Mouse (Mus musculus): ENCODE measurements at regions not wholly inside any gene's neighbourhood (a gene's known extent, or its start where the extent isn't known, plus 50 kb on each side); places are given as distances from the start of the nearest gene placed in this dataset.

DNA sequence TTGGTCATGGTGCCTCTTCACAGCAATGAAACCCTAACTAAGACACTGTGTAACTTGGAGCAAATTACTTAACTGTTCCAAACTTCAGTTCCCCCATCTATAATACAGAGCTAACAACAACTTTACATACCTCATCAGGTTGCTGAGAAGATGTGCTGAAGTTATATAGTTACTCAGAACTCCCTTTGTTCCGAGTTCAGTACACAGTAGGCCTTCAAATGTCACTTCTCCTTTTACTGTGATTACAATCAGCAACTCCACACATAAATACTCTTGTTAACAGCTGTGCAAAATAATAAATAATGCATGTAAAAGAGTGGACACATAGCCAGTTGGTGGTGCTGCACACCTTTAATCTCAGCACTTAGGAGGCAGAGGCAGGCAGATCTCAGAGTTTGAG is 99.5 kb downstream of the Mrm1 start:
- TF ChIP-seq GATA1 (IDR thresholded peaks at IDR 0.05; ENCODE audit: low read length), result no peak

DNA sequence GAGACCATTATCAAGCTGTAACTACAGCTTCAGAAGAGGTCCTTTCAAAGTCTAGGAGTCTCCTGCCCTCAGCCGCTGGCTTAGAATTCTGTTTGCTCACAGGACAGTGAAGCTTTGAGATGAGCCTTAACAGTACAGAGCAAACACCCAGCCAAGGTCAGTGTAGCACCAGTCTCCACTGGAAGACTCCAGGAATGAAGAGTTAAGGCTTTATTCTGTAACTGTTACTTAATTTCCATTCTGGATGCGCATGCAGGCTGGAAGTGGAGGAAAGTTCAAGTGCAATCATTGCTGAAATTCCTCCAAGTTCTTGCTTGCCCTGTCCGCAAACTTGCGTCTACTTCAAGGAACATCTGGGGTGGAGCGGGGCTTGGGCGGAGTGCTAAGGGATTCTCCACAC is 106.6 kb downstream of the Mrm1 start:
- no peak for TF ChIP-seq GATA1 (IDR thresholded peaks at IDR 0.05; ENCODE audit: low read length)

DNA sequence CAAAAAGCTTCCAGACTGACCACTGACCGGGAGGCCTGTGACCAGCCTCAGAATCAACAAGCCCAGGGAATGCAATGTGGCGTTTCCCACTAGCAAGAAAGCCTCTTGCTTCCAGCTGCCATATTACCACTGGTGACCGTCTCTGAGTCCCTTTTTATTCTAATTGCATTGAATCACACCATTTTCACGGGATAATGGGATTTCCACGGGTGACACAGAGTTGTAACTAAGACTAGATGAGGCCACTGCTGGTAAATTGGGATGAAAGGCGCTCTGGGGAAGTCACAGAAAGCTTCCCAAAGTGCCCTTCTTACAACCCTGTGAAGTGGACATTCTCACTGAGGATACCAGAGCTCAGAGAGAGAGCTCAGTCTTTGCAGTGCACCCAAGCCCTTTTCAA is 107.4 kb downstream of the Mrm1 start:
- TF ChIP-seq GATA1 (IDR thresholded peaks at IDR 0.05; ENCODE audit: low read length), result no peak

DNA sequence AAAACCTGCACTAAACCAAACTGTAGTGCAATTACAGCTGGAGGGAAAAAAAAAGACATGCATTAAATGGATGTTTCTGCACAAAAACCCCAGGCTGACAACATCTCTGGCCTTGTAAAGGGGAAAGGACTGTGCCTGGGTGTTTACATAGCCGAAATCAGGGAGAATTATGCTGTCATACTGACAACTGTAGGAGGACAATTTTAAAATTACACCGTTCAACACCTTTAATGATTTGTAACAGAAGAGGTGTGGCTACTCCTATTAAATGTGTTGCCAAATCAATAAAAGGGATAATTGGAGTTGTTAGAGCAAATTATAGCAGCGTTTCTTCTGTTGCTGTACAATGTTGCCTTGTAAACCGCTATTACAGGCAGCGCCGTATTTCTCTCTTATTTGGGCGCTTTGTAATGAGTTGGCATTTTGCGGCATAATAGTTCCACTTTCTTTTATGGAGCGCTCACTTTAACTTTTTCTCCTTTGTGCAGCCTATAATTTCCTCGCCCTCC is 111.0 kb downstream of the Mrm1 start:
- TF ChIP-seq GATA1 (IDR thresholded peaks at IDR 0.05; ENCODE audit: low read length), result no peak

DNA sequence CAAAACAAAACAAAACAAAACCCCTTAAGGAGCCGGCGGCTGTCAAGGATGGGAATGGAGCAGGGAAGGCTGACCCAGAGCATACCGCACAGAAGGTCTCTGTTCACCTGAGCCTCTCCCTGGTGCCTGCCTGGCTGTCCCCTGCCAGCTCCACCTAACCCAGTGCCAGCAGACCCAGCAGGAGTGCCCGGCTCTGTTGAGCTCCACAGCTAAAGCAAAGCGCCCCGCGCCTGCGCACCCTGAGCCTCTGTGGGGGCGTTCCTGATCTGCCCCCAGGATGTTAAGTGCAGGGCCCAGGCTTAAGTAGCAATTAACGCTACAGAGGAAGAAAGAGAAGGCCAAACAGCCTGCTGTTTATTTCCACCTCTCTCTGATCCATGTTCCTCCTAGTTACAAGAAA is 111.5 kb downstream of the Mrm1 start:
- no peak for TF ChIP-seq GATA1 (IDR thresholded peaks at IDR 0.05; ENCODE audit: low read length)

DNA sequence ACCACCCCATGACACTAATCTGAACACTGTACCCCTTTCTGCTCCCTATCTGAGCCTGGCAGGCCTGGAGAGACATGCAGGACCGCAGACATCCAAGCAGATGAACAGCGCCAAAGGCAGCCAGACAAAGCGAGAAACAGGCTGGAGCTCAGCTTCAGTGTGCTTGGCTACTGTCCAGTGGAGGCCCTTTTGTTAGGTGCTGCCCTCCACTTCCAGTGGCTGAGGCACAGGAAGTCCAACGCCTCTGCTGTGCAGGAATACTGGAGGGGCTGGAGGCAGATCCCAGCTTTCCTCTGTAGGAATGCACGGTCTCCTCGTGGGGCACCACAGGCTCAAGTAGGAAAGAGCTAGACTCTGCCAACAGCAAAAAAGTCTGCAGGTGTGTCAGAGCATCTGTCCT is 112.6 kb downstream of the Mrm1 start:
- no peak for TF ChIP-seq GATA1 (IDR thresholded peaks at IDR 0.05; ENCODE audit: low read length)

DNA sequence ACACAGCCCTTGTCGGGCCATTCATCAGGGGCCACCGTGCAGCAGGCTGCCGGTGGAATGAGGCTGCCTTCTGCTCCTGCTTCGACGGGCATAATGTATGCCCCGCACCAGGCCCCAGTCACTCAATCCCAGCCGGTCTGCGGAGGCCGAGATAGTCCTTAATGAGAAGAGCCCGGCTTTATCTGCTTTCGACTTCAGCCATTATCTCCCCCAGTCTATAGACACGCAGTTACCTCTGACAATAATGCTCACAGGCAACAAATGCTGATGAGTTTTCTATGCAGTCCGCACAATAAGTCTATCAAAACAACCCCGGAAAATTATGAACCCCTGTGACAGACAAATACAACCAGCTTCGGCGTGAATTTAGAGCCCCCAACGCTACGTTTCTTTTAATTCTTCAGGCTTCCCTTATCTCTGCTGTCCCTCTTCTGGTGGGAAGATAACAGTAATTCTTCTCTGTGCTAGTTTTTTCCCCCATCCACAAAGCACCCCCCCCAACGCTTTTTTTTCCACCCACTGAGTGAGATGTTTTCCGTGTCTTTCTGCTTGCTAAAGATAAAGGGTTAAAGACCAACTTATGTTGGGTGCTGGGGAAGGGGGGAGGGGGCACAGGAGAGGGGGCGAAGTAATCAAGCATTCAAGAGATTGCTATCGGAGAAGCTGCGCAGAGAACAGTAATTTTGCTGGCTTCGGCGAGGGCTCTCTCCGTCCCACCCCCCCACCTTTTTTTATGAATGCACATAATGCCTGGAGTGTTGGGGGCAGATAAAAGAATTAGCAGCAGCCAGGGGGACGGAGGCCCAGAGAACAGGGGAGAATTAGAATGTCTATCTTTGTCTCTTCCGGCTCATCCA is 117.8 kb downstream of the Mrm1 start:
- peak; percentile 73 for TF ChIP-seq GATA1 (IDR thresholded peaks at IDR 0.05; ENCODE audit: low read length)

DNA sequence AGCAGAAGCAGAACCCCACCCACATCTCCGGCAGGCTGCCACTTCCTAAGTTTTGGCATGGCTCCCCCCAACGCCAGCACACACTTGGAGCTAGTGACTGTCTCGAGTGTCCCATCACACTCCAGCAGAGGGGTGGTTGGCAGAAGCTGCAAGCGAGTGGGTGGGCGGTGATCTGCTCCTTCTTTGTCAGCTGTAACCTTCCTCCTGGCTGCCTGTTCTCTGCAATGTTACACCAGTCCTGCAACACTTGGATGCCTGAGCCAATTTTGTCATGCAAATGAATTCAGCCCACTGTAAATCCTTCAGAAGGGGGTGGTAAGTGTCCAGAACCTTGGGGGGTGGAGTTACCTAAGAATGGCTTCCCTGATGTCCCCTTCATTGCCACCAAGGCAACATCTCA is 121.8 kb downstream of the Mrm1 start:
- no peak for TF ChIP-seq GATA1 (IDR thresholded peaks at IDR 0.05; ENCODE audit: low read length)

DNA sequence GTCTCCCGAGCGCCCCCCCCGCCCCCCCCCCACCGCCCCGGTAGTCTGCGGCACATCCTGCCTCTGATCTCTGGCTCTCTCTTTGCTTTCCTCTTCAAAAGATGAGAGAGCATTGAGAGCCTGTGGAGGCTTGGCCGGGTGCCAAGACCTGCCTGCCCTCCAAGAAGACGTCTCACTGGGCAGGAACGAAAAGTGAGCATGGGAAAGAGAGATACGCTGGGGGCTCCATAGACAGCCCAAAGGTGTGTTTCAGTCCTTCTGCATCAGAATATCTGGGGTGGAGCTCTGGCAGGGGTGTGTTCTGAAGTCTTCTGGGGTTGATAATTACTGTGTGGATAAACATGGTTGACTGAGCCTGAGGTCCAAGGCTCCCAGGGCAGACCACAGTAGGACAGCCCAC is 126.7 kb downstream of the Mrm1 start:
- TF ChIP-seq GATA1 (IDR thresholded peaks at IDR 0.05; ENCODE audit: low read length), result no peak

DNA sequence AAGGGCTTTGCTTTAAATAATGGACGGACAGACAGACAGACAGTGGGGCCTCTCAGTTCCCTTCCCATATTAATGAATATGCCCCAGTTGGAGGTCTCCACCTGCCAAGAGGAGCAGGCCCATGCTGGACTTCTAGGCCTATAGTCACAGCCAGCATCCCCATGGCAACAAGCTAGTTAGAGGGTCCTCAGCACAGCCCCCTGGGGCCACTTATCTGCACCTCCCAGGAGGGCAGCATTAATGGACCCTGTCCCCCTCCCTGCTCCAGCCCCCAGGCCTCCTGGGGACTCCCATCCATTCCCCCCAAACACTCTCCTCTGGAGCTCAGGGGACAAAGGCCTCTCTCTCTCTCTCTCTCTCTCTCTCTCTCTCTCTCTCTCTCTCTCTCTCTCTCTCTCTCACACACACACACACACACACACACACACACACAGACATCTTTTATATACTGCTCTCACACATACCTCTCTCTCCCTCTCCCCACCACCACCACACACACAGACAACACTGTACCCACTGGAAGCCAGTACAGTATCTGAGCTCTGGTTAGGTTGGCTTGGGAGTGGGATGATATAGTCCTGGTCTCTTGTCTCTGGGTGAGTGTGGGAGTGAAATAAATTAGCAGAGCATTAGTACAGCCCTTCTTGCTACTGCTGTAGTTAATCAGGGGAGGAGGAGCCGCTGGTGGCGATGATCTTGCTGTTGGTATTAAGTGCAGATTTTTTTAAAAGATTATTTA is 127.7 kb downstream of the Mrm1 start:
- no peak for TF ChIP-seq GATA1 (IDR thresholded peaks at IDR 0.05; ENCODE audit: low read length)

DNA sequence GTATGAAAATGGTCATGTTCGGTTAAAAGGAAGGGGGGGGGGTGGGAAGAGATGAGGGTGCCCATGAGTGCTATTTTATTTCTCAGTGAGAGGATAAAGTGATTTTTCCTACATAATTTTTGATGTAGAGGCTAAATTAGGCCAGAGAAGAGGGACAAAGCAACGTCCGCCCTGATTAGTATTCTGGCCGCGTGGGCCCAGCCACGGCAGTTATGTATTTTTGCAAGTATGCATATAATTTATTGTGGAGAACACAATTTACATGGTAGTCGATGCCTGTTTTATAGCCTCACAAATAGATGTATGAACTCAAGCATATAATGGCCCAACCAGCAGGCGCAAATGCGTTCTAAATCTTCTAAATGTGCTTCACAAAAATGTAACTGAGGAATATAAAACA is 132.8 kb downstream of the Mrm1 start:
- no peak for TF ChIP-seq GATA1 (IDR thresholded peaks at IDR 0.05; ENCODE audit: low read length)

DNA sequence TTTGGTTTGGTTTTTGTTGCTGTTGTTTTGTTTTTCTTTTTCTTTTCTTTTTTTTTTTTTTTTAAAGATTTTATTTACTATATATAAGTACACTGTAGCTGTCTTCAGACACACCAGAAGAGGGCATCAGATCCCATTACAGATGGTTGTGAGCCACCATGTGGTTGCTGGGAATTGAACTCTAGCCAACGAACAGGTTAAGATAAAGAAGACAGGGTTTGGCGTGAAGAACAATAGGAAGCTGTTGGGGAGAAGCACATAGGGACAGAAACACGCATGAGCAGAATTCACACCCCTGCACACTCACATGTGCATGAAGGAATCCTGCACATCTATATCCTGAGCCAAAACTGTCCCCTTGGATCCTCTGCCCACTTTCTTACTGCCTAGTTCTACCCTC is 135.0 kb downstream of the Mrm1 start:
- TF ChIP-seq GATA1 (IDR thresholded peaks at IDR 0.05; ENCODE audit: low read length), result no peak

DNA sequence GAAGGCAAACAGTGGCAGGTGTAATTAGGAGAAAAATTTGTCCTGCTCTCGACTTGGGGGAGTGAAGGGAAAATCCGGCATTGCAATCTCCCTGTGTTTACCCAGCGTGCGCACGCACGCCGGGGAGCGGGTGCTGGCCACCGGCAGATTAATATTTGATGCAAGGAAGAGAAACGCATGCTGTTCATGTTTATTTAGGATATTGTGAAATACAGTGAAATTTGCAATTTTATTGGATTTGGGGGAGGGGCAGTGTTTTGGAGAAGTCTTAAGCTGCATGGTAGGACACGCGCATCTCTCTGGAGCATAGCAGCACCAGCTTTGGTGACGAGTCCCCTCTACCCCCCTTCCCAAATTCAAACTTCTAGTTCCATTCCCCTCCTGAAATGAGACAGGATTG is 136.4 kb downstream of the Mrm1 start:
- no peak for TF ChIP-seq GATA1 (IDR thresholded peaks at IDR 0.05; ENCODE audit: low read length)

DNA sequence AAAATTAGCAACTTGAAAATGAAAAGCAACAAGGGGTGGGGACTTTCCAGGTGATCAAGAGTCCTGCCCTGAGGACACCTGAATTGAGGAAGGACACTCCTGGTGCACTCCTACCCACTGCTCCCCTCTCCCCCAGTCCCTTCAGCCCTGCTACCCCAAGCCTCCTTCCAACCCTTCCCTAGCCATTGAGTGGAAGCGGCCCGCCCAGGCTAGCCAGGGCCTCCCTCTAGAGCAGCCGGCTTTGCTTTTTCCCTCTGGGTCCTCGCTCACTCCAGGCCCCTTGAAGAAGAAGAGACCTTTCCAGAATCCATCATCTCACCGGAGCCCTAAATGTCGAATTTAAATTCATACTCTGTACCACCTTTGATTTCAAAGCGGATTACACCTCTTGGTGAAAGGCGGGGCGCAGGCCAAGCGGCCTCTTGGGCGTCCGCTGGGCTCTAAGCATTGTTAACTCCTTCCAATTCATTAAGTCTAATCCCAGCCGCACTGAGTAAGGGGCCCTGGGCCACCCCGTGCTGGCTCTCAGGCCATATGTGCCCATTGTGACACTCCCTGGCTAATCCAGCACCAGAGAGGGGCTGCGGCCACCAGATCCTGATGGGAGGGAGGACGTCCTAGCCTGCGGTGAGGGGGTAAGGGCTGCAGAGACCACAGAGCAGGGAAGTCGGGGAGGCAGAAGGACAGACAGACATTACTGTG is 142.8 kb downstream of the Mrm1 start:
- TF ChIP-seq GATA1 (IDR thresholded peaks at IDR 0.05; ENCODE audit: low read length), result no peak

DNA sequence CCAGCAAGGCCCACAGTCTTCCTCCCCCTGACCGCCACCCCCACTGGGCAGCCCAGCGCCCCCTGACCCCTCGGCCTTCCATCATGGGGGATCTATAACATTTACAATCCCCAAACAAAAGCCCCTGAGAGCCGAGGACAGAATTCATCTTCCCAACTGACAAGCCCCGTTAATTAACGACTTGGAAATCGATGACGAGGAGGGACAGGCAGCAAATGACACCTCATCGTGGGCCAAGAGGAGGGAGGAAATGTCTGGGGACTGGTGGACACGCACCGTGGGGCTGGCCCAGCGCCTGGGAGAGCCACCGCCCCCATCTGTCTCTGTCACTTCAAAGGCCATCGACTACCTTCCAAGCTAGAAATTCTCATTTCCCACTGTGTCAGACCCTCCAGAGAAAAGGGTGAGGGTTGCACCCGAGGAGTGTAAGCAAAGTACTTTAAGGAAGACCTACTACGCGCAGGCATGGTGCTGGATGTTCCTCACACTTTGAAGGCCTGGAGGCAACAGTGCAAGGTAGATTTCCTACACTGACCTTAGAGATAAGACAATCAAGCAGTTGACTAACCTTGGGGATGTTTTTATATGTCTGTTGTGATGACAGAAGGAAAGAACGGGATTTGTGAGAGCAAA is 146.4 kb downstream of the Mrm1 start:
- TF ChIP-seq GATA1 (IDR thresholded peaks at IDR 0.05; ENCODE audit: low read length), result no peak

DNA sequence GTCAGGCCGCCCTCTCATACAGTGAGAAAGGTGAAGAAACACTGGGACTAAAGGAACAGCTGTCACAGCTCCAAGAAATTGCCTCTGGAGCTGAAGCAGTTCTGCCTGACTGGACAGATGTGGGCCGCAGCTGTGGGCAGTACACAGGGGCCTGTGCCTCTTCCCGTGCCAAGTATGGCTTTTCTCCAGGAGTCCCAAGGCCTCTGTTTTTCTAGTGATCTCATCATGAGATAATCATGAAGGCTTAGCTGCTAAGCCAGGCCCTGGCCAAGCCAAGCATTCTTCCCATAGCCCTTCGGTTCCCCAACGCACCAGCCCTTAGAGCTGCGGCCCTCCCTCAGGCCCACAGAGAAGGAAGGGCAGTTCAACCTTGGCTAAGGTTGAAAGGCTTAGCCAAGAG is 146.2 kb upstream of the Lhx1 start:
- TF ChIP-seq GATA1 (IDR thresholded peaks at IDR 0.05; ENCODE audit: low read length), result no peak
